Mouse (Mus musculus): ENCODE data around the gene Scn4a. TPM values are rescaled to one million over a fixed set of nuclear protein-coding genes. Genes with fewer than 3 reads are reported as not detected.

The Scn4a gene
- polyA plus RNA-seq, 1 experiment from 2014 or later: 0.16 TPM

GRCm38 (mm10) chr11:106313533-106313932, 39.6 kb downstream of the Scn4a start:
- H3K4me3 ChIP-seq: no peak overlapping the region
- peaks cover 17% of the 10 kb centered on the region for H3K4me1 ChIP-seq
- WGBS: 37% methylated on average over 5 of the region's 5 CpGs
- 0 out of 2 replicates have a peak overlapping the region, but pooled peaks have one; percentile 15 for H3K27ac ChIP-seq
- H3K36me3 ChIP-seq: no peaks in the 10 kb centered on the region
- H3K9ac ChIP-seq: no peak overlapping the region
- no peaks in the 10 kb centered on the region for H3K27me3 ChIP-seq
- peak overlapping the region; percentile 8; the same call in 1 of the 2 replicates for H3K4me2 ChIP-seq
- peak; percentile 67; the same call in 1 of the 2 replicates for ATAC-seq (ENCODE audit: borderline replicate concordance, extremely low read depth, low FRiP score, low TSS enrichment)
- no peaks in the 10 kb centered on the region for H3K9me3 ChIP-seq

- Histone ChIP-seq H3K36me3 (no peaks in the 10 kb centered on the region), H3K9ac (no peak overlapping the region), H3K4me3 (no peak overlapping the region), H3K27me3 (no peaks in the 10 kb centered on the region), H3K27ac (no peak overlapping the region), H3K4me1 (peaks cover 19% of the 10 kb centered on the region), H3K9me3 (no peaks in the 10 kb centered on the region), H3K4me2 (no peak overlapping the region)
- WGBS: 65% methylated on average over 5 of the region's 5 CpGs
- no peak for ATAC-seq (ENCODE audit: borderline replicate concordance, extremely low read depth, low FRiP score, low TSS enrichment)
Observed at GRCm38 (mm10) chr11:106310123-106310522, 43.0 kb downstream of the Scn4a start.

- Histone ChIP-seq H3K4me1 (peaks cover 7% of the 10 kb centered on the region), H3K4me3 (no peak overlapping the region), H3K4me2 (no peak overlapping the region), H3K9me3 (no peaks in the 10 kb centered on the region), H3K27me3 (no peaks in the 10 kb centered on the region), H3K36me3 (no peaks in the 10 kb centered on the region), H3K27ac (no peak overlapping the region), H3K9ac (no peak overlapping the region)
- WGBS: 60% methylated on average over 11 of the region's 11 CpGs
- no peak for ATAC-seq (ENCODE audit: borderline replicate concordance, extremely low read depth, low FRiP score, low TSS enrichment)
Observed at GRCm38 (mm10) chr11:106308162-106308561, 44.9 kb downstream of the Scn4a start.

DNA sequence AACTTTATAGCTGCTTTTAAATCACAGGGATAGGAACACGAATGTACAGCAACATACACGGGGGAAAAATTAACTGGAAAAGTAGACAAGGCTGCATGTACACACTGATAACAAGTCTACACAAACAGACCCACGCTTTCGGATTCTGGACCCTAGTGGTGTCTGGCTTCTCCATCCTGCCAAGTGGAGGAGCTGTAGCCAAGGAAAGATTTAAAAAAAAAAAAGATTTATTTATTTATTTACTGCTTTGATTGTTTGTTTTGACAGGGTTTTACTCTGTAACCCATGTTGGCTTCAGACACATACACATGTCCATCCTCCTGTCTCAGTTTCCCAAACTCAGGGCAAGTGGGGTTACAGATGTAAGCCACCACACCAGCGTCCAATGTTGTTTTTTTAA, 45.7 kb downstream of the Scn4a start:
- Histone ChIP-seq H3K4me2 (no peak overlapping the region), H3K9me3 (no peaks in the 10 kb centered on the region), H3K4me1 (peaks cover 5% of the 10 kb centered on the region), H3K9ac (no peak overlapping the region), H3K36me3 (no peaks in the 10 kb centered on the region), H3K4me3 (no peak overlapping the region), H3K27me3 (no peaks in the 10 kb centered on the region), H3K27ac (no peak overlapping the region)
- WGBS: 41% methylated on average over 5 of the region's 5 CpGs
- no peak for ATAC-seq (ENCODE audit: borderline replicate concordance, extremely low read depth, low FRiP score, low TSS enrichment)

DNA sequence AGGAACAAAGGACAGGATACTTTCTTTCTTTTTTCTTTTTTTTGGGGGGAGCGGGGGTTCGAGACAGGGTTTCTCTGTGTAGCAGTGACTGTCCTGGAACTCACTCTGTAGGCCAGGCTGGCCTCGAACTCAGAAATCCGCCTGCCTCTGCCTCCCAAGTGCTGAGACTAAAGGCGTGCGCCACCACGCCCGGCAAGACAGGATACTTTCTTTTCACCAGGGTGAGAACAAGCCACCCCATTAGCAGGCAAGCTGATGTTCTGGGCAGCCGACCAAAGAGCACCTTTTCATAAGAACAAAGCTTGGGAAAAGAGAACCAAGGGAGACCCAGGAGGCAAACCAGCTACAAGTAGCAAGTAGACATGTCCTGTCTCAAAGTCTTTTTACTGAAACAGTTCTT, 46.3 kb downstream of the Scn4a start:
- H3K36me3 ChIP-seq: no peaks in the 10 kb centered on the region
- no peak overlapping the region for H3K4me3 ChIP-seq
- H3K9ac ChIP-seq: no peak overlapping the region
- H3K27ac ChIP-seq: no peak overlapping the region
- 77% methylated on average over 9 of the region's 9 CpGs for WGBS
- no peaks in the 10 kb centered on the region for H3K9me3 ChIP-seq
- H3K4me2 ChIP-seq: no peak overlapping the region
- no peaks in the 10 kb centered on the region for H3K27me3 ChIP-seq
- peaks cover 5% of the 10 kb centered on the region for H3K4me1 ChIP-seq
- no peak for ATAC-seq (ENCODE audit: borderline replicate concordance, extremely low read depth, low FRiP score, low TSS enrichment)

DNA sequence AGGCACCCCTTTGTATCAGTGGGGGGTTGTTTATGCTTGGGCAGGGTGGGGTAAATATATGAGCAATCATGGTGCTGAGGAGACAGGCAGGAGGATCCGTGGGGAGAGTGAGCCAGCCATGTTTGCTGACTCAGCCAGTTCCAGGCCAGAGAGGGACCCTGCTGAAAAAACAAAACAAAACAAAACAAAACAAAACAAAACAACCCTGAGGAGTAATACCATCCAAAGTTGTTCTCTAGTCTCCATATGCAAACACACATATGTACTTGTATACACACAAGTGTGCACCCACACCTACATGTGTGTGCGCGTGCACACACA, 47.1 kb downstream of the Scn4a start:
- no peaks in the 10 kb centered on the region for H3K9me3 ChIP-seq
- H3K4me1 ChIP-seq: peaks cover 5% of the 10 kb centered on the region
- no peak overlapping the region for H3K4me2 ChIP-seq
- no peak overlapping the region for H3K9ac ChIP-seq
- H3K27me3 ChIP-seq: no peaks in the 10 kb centered on the region
- no peak for ATAC-seq (ENCODE audit: borderline replicate concordance, extremely low read depth, low FRiP score, low TSS enrichment)
- 74% methylated on average over 3 of the region's 3 CpGs for WGBS
- no peak overlapping the region for H3K4me3 ChIP-seq
- no peak overlapping the region for H3K27ac ChIP-seq
- H3K36me3 ChIP-seq: no peaks in the 10 kb centered on the region

GRCm38 (mm10) chr11:106305348-106306064, 47.6 kb downstream of the Scn4a start:
- Histone ChIP-seq H3K27ac (no peak overlapping the region), H3K36me3 (no peaks in the 10 kb centered on the region), H3K4me1 (peaks cover 5% of the 10 kb centered on the region), H3K9me3 (no peaks in the 10 kb centered on the region), H3K4me2 (no peak overlapping the region), H3K27me3 (no peaks in the 10 kb centered on the region), H3K9ac (no peak overlapping the region), H3K4me3 (no peak overlapping the region)
- 80% methylated on average over 10 of the region's 10 CpGs for WGBS
- no peak for ATAC-seq (ENCODE audit: borderline replicate concordance, extremely low read depth, low FRiP score, low TSS enrichment)

- Histone ChIP-seq H3K4me2 (no peak overlapping the region), H3K9me3 (no peaks in the 10 kb centered on the region), H3K4me1 (no peaks in the 10 kb centered on the region), H3K27ac (no peak overlapping the region), H3K4me3 (no peak overlapping the region), H3K27me3 (no peaks in the 10 kb centered on the region), H3K9ac (no peak overlapping the region), H3K36me3 (no peaks in the 10 kb centered on the region)
- no peak for ATAC-seq (ENCODE audit: borderline replicate concordance, extremely low read depth, low FRiP score, low TSS enrichment)
- 9% methylated on average over 2 of the region's 2 CpGs for WGBS
Observed at GRCm38 (mm10) chr11:106302634-106303033, 50.5 kb downstream of the Scn4a start.

- H3K4me3 ChIP-seq: no peak within 1 kb of the TSS
- H3K9me3 ChIP-seq: no peaks in the 10 kb centered on the region
- no peak within 1 kb of the TSS for H3K4me2 ChIP-seq
- H3K27ac ChIP-seq: no peak within 1 kb of the TSS
- WGBS: 76% methylated on average over 9 of the region's 9 CpGs
- no peaks in the 10 kb centered on the region for H3K36me3 ChIP-seq
- H3K9ac ChIP-seq: no peak within 1 kb of the TSS
- no peaks in the 10 kb centered on the region for H3K4me1 ChIP-seq
- ATAC-seq (ENCODE audit: borderline replicate concordance, extremely low read depth, low FRiP score, low TSS enrichment): no peak
- H3K27me3 ChIP-seq: no peaks in the 10 kb centered on the region
Observed at GRCm38 (mm10) chr11:106301765-106302164, 51.3 kb downstream of the Scn4a start, which contains the start of gene Gh. Gh (minus strand) TSS chr11:106301865.

DNA sequence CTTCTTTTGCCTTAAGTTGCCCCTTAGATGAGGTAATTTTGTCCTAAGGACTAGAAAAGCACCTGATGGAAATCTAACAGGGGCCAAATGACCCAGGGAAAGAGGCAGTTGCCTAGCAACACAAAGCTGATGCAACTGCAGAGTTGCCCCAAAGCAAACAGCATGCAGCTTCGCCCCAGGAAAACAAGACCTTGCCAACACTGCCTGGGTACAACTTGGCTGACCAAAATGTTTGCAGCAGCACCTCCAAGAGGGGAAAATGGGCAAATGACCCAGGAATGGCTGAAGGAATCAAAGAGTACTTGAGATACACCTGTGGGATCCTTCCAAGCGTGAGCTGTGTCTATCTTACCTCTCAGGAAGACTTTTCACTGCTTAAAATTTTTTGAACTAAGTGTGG, 61.2 kb downstream of the Scn4a start:
- no peak for ATAC-seq (ENCODE audit: borderline replicate concordance, extremely low read depth, low FRiP score, low TSS enrichment)
- H3K4me2 ChIP-seq: no peak overlapping the region
- 75% methylated on average over 2 of the region's 2 CpGs for WGBS
- no peak overlapping the region for H3K9ac ChIP-seq
- peaks cover 5% of the 10 kb centered on the region for H3K4me1 ChIP-seq
- no peaks in the 10 kb centered on the region for H3K36me3 ChIP-seq
- H3K4me3 ChIP-seq: no peak overlapping the region
- no peaks in the 10 kb centered on the region for H3K27me3 ChIP-seq
- no peaks in the 10 kb centered on the region for H3K9me3 ChIP-seq
- H3K27ac ChIP-seq: no peak overlapping the region

GRCm38 (mm10) chr11:106290376-106290775, 62.7 kb downstream of the Scn4a start:
- Histone ChIP-seq H3K4me1 (peaks cover 7% of the 10 kb centered on the region), H3K27ac (no peak overlapping the region), H3K4me3 (no peak overlapping the region), H3K9ac (no peak overlapping the region), H3K27me3 (no peaks in the 10 kb centered on the region), H3K36me3 (no peaks in the 10 kb centered on the region), H3K9me3 (no peaks in the 10 kb centered on the region), H3K4me2 (no peak overlapping the region)
- 84% methylated on average over 5 of the region's 5 CpGs for WGBS
- ATAC-seq (ENCODE audit: borderline replicate concordance, extremely low read depth, low FRiP score, low TSS enrichment): no peak

DNA sequence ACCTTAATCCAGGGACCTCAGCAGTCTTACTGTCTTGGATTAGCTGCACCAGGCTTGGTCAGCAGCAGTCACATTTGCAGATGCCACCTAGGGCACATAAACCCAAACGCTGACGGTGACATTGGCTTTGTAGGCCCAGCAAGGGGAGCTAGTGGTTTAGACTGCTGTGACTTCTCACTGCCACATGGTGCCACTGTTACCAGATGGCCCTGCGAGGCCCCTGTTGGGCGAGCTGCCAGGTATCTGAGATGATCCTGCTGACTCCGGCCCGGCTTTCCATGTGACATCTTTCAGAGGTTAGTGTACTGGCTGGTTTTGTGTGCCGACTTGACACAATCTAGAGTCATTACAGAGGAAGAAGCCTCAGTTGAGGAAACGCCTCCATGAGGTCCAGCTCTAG, 63.7 kb downstream of the Scn4a start:
- H3K27ac ChIP-seq: no peak overlapping the region
- ATAC-seq (ENCODE audit: borderline replicate concordance, extremely low read depth, low FRiP score, low TSS enrichment): no peak
- WGBS: 40% methylated on average over 8 of the region's 8 CpGs
- H3K4me3 ChIP-seq: no peak overlapping the region
- no peak overlapping the region for H3K9ac ChIP-seq
- no peaks in the 10 kb centered on the region for H3K27me3 ChIP-seq
- H3K4me2 ChIP-seq: no peak overlapping the region
- peaks cover 7% of the 10 kb centered on the region for H3K4me1 ChIP-seq
- no peaks in the 10 kb centered on the region for H3K36me3 ChIP-seq
- no peaks in the 10 kb centered on the region for H3K9me3 ChIP-seq

GRCm38 (mm10) chr11:106286987-106287386, 66.1 kb downstream of the Scn4a start:
- H3K4me1 ChIP-seq: peaks cover 7% of the 10 kb centered on the region
- H3K27ac ChIP-seq: peak overlapping the region; percentile 37
- no peak overlapping the region for H3K9ac ChIP-seq
- no peaks in the 10 kb centered on the region for H3K9me3 ChIP-seq
- 52% methylated on average over 11 of the region's 11 CpGs for WGBS
- no peaks in the 10 kb centered on the region for H3K27me3 ChIP-seq
- no peak for ATAC-seq (ENCODE audit: borderline replicate concordance, extremely low read depth, low FRiP score, low TSS enrichment)
- H3K4me2 ChIP-seq: no peak overlapping the region
- H3K36me3 ChIP-seq: no peaks in the 10 kb centered on the region
- H3K4me3 ChIP-seq: no peak overlapping the region

Data from lung, embryonic 15.5 days (tissue).